Mouse (Mus musculus): ENCODE results near the gene Olfr688.

Olfr688 gene

DNA sequence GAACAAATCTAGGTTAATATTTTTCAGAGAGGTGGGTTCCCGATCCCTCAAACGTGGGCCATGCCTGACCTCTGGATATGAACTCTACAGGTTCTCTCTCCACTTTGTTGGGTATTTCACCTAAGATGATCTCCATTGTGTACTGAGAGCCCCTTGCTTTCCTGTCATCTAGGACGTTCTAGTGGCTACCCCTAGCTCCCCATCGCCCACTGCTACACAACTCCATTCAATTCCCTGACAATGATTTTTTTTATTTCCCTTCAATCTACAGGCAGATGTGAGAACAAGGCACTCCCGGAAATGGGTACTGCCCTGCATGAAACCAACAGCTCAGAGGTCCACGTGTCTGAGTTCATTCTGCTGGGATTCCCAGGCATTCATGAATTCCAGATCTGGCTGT, at the start of gene Olfr688:
TSS of gene Olfr688 (plus strand) at position 301 of the 400 bp plus-strand sequence.
- no peak for DNase-seq

DNA sequence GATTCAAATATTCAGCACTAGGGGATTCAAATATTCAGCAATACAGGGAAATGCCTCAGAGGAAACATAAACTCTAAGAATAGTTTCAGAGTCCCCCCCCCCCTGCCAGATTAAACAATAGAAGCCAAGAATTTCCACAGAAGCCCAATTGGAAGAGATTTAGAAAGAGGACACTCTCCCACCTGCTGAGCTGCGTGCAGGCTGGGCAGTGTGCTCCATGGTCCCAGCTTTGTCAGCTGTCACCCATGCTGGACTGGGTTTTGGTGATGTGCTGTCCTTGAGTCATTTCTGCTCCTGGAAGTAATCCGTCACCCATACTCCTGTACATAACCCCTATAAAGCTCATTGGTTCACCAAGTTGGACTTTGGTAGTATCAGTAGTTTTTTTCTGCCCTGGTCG, 40.2 kb upstream of the Olfr688 start:
- DNase-seq: no peak

DNA sequence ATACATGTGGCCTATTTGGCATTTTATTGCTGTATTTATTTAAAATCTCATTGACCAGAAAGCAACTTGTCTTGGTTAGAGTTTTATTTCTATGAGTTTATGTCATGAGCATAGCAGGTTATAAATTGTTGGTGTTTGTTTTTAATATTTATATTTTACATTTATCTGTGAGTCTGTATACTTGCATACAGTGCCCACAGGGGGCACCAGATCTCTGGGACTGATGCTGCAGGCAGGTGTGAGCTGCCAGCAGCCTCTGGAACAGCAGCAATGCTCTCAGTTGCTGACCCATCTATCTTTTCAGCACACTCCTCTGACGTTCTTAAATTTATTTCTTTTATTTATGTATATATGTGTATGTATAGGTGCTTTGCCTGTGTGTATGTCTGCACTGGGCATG, 39.7 kb upstream of the Olfr688 start:
- no peak for DNase-seq

DNA sequence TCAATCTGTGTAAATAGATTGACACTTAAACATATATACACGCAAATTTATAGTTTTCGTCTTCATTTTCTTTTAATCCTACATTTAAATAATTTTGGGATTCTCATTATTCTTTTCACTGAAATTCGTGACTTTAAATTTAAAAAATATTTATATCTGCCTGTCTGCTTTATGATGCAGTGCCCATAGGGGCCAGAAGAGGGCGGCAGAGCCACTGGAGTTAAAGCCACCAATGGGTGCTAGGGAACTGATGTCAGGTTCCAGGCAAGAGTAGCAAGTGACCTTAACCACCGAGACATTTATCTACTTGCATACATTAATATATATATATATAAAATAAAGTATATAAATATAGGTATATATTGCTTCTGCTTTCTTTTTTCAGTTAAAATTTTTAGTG, 31.2 kb upstream of the Olfr688 start:
- no peak for DNase-seq

DNA sequence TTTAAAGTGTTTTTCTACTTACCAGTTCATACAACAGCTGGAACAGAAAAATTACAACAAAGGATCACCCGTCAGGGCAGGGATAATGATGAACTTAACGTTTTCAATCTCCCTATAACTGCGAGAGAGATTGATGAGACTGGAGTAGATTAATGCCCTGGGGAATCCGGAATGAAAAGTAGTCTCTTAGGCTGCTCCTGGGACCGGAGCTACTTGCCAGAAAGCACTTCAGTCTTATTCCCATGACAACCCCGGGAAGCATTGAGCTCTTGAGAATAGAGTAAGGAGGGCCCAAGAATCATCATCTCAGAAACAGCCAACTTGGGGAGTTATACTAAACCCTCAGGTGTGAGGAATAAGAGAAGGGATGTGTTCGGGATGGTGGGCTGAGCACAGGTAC, 15.5 kb upstream of the Olfr688 start:
- no peak for DNase-seq

DNA sequence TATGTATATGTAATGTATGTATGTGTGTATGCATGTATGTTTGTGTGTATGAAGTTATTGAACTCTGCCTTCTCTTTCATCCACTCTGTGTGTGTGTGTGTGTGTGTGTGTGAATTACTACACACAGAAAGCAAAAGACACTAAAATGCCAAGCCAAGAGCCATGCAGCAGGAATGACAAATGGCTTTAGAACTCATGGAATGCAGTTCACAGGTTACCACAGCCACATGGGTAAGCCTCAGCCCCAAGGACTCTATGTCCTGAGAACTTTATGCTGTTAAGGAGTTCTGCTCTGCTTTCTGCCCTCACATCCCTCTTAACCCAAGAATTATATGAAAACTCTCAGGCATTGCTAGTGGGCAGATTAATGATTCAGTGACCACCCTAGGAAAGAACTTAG, 2.2 kb downstream of the Olfr688 start:
- no peak for DNase-seq

DNA sequence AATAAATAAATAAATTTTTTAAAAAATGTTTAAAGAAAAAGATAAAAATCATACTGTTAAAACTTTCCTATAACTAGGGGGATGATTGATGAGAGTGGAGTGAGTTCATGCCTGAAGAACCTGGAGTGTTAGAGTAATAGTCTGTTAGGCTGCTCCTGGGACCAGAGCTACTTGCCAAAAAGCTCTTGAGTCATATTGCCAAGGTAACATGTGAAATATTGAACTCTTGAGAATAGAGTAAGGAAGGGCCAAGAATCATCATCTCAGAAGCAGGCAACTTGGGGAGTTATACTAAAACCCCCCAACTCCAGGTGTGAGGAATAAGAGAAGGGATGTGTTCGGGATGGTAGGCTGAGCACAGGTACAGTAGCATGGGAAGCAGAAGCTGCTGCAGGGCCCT, 23.0 kb downstream of the Olfr688 start, which contains the start of gene Olfr689:
TSS of gene Olfr689 (plus strand) at position 301 of the 400 bp plus-strand sequence.
- DNase-seq: no peak

DNA sequence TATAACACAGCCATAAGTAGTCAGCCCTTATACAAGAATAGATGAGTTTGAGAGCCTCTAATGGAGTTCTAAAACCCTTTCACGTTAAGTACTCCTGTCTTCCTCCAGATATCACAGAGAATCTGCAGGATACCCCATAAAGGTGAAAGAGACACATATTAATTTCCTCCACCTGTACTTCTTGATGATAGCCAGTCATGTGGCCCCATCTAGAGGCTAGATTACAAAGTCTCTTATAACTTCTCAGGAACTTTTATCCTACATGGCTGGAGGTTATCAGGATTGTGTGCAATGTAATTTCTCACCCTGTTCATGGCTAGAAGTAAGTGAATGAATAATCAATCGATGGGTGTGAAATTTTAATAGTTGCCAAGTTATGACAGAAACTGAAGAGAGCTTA, 37.4 kb downstream of the Olfr688 start:
- DNase-seq: no peak

DNA sequence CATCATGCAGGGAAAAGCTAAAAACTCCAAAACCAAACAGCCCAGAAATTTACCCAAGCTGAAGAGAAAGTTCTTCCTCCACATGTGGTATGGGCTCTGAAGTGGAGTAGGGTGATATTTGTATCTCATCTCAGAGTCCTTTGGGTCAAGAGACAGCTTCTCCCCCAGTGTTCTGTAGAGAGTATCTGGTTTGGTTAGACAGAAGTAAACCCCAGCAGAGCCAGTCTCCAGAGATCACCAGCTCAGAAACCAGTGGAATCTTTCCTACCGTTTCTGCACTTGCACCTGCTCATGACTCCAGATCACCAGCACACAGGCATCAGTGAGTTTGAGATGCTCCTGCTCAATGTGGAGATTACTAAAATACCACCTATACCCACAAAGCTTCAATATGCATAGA, 46.1 kb downstream of the Olfr688 start, which contains the start of gene Olfr690:
TSS of gene Olfr690 (minus strand) at position 101 of the 400 bp plus-strand sequence.
- DNase-seq: no peak
